Mouse (Mus musculus) spleen, postnatal 36 days (tissue): ENCODE results near the gene Agrn.
"Not testable (repeated sequence)": the region's sequence is repeated elsewhere in the genome, so short reads cannot be mapped to it uniquely, and the experiment has no call there.

ENCODE experiments used
- DNase-seq, 2 experiments: peaks; one replicate each; pipeline ENCODE4 v3.0.0; 2022; ENCODE audit warnings: low spot score in 2 of 2, mixed read lengths in 1 of 2

Gene Agrn

GRCm38 (mm10) chr4:156154771-156155170 lies 42.5 kb downstream of the Agrn start:
- no peak for DNase-seq

GRCm38 (mm10) chr4:156150887-156151286 lies 46.4 kb downstream of the Agrn start:
- not testable (repeated sequence) for DNase-seq

GRCm38 (mm10) chr4:156136285-156137100 lies 60.8 kb downstream of the Agrn start:
- DNase-seq: no peak

GRCm38 (mm10) chr4:156135801-156136200 lies 61.5 kb downstream of the Agrn start:
- no peak for DNase-seq

GRCm38 (mm10) chr4:156135112-156135511 lies 62.2 kb downstream of the Agrn start:
- DNase-seq: no peak

GRCm38 (mm10) chr4:156133943-156134605 lies 63.2 kb downstream of the Agrn start:
- no peak for DNase-seq

GRCm38 (mm10) chr4:156133334-156133733 lies 64.0 kb downstream of the Agrn start:
- DNase-seq: no peak

- DNase-seq: no peak
Observed at GRCm38 (mm10) chr4:156130940-156131339, 66.3 kb downstream of the Agrn start.

GRCm38 (mm10) chr4:156130436-156130835 lies 66.9 kb downstream of the Agrn start, which contains the start of gene Rnf223:
Gene Rnf223 (plus strand): TSS chr4:156130513.
- no peak for DNase-seq

- no peak for DNase-seq
Observed at GRCm38 (mm10) chr4:156128746-156129145, 68.5 kb downstream of the Agrn start.

- DNase-seq: no peak
Observed at GRCm38 (mm10) chr4:156126841-156127240, 70.4 kb downstream of the Agrn start.

GRCm38 (mm10) chr4:156125393-156125792 lies 71.9 kb downstream of the Agrn start:
- no peak for DNase-seq

GRCm38 (mm10) chr4:156124077-156124476 lies 73.2 kb downstream of the Agrn start:
- no peak for DNase-seq
